Comparison of ENCODE assay signal across 15 mouse cellular contexts in the genomic region with DNA sequence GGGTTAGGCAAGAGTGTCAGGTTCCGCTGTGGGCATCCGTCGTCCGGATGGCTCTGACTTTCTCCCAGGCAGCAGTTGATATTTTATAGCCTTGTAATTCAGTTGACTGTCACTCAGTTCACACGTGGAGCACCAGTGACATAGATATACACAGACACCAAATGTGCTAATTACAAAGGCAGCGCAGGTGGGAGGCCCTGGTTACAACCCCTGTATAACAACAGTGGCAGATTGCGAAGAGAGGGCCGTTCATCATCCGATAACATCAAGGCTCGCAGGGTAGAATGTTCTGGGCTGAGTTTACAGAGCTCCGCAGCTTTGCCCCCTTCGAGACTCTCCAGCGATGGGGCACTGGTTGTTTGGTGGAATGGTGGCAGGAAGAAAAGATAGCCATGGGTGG.
"Had no signal": no experiment of that assay in that cellular context is flagged by ENCODE, and none has a peak within 500 bp of the region (broad histone marks: within the 10 kb centered on the region; RNA-seq: fewer than 3 reads in every experiment).

No protein-coding gene starts in this region.

- ATAC-seq: midbrain, embryonic 15.5 days had no signal

- H3K4me1 ChIP-seq: midbrain, embryonic 15.5 days; stomach, embryonic 15.5 days had no signal

- H3K9me3 ChIP-seq: limb, embryonic 12.5 days; midbrain, embryonic 15.5 days; stomach, embryonic 15.5 days had no signal

- H3K36me3 ChIP-seq: limb, embryonic 12.5 days; midbrain, embryonic 15.5 days; stomach, embryonic 15.5 days had no signal

- H3K4me2 ChIP-seq: limb, embryonic 12.5 days; midbrain, embryonic 11.5 days; midbrain, embryonic 15.5 days; stomach, embryonic 15.5 days had no signal

- DNase-seq: kidney, adult 11 months; kidney, postnatal 14 days; layer of hippocampus, adult 9-11 months; layer of hippocampus, postnatal 36 days; lung, adult 2 months; lung, postnatal 10 days; lung, postnatal 4 days; right cerebral cortex, postnatal 14 days; thymus, adult 2 months; thymus, postnatal 25 days had no signal

- H3K27ac ChIP-seq: limb, embryonic 12.5 days; liver, embryonic 14.5 days; midbrain, embryonic 15.5 days; stomach, embryonic 15.5 days had no signal

- H3K4me3 ChIP-seq: limb, embryonic 12.5 days; midbrain, embryonic 15.5 days; stomach, embryonic 15.5 days had no signal

- H3K27me3 ChIP-seq: limb, embryonic 12.5 days; midbrain, embryonic 15.5 days; stomach, embryonic 15.5 days had no signal

- H3K9ac ChIP-seq: limb, embryonic 12.5 days; liver, embryonic 14.5 days; midbrain, embryonic 15.5 days; stomach, embryonic 15.5 days had no signal
